Mouse (Mus musculus) CH12.LX (cell line): ENCODE data around the gene Uck2. TPM values are rescaled to one million over a fixed set of nuclear protein-coding genes. Genes with fewer than 3 reads are reported as not detected.

Experiments used
- DNase-seq: peaks from one replicate; pipeline ENCODE4 v3.0.0-alpha.2; 2013; ENCODE audit errors: extremely low read depth
- H3K27ac ChIP-seq: 2 replicates; pipeline ENCODE4 v1.5.1; 2012; ENCODE audit warnings: low read depth, mild to moderate bottlenecking, control low read depth, moderate library complexity; ENCODE audit not compliant: insufficient read depth
- H3K27me3 ChIP-seq: replicated peaks from 2 replicates; pipeline ENCODE3; 2012; ENCODE audit warnings: inconsistent platforms
- H3K36me3 ChIP-seq, 2 experiments: replicated peaks in 1 of 2; 2 replicates each; pipeline versions ENCODE3 to v1.6.1; 2012; ENCODE audit warnings: inconsistent platforms in 1 of 2, low read length in 1 of 2, mild to moderate bottlenecking in 1 of 2, mixed read lengths in 1 of 2, moderate library complexity in 1 of 2; ENCODE audit not compliant: control insufficient read depth in 1 of 2, insufficient read depth in 1 of 2
- H3K4me1 ChIP-seq, 2 experiments: 2 replicates each; pipeline ENCODE4 v1.6.1; 2012; ENCODE audit warnings: inconsistent platforms in 1 of 2, moderate library complexity in 1 of 2; ENCODE audit not compliant: insufficient read depth in 2 of 2, control insufficient read depth in 1 of 2
- H3K4me2 ChIP-seq: 2 replicates; pipeline ENCODE4 v1.6.1; 2012; ENCODE audit warnings: low read depth, mild to moderate bottlenecking, control low read depth; ENCODE audit not compliant: poor library complexity, insufficient read depth, severe bottlenecking
- H3K4me3 ChIP-seq, 3 experiments: fragments of 150-350 bp in 1 of 3; sonication (generic) in 1 of 3; replicated peaks in 1 of 3; 2 replicates each; pipeline versions ENCODE3 to v1.5.1; 2011 to 2012; ENCODE audit warnings: low read depth in 2 of 3, low read length in 2 of 3, mild to moderate bottlenecking in 2 of 3, moderate library complexity in 2 of 3, control low read depth in 1 of 3, improper control_type of control experiment in 1 of 3, inconsistent platforms in 1 of 3, mixed read lengths in 1 of 3; ENCODE audit not compliant: poor library complexity in 1 of 3
- H3K79me2 ChIP-seq: replicated peaks from 2 replicates; pipeline ENCODE4 v1.6.1; 2012; ENCODE audit warnings: mild to moderate bottlenecking, moderate library complexity; ENCODE audit not compliant: control insufficient read depth, poor library complexity, insufficient read depth, severe bottlenecking; ENCODE audit errors: extremely low read depth
- H3K9ac ChIP-seq: 2 replicates; pipeline ENCODE4 v1.6.1; 2012; ENCODE audit warnings: low read depth, mild to moderate bottlenecking, control low read depth, moderate library complexity; ENCODE audit not compliant: insufficient read depth
- H3K9me3 ChIP-seq: replicated peaks from 2 replicates; pipeline ENCODE3; 2012; ENCODE audit warnings: low read length, inconsistent platforms, mixed read lengths
- BHLHE40 ChIP-seq: IDR thresholded peaks from 2 replicates; pipeline ENCODE4 v1.6.1; 2011; ENCODE audit warnings: mild to moderate bottlenecking, low read depth, low read length, improper control_type of control experiment
- CHD1 ChIP-seq: IDR thresholded peaks from 2 replicates; pipeline ENCODE4 v1.6.1; 2012; ENCODE audit warnings: low read depth, low read length, improper control_type of control experiment, inconsistent platforms
- CHD2 ChIP-seq: IDR thresholded peaks from 2 replicates; pipeline ENCODE4 v1.6.1; 2011; ENCODE audit warnings: low read length, improper control_type of control experiment
- E2F4 ChIP-seq: IDR thresholded peaks from 2 replicates; pipeline ENCODE4 v1.6.1; 2011; ENCODE audit warnings: low read depth, low read length, improper control_type of control experiment; ENCODE audit not compliant: insufficient replicate concordance
- ELF1 ChIP-seq: IDR thresholded peaks from 2 replicates; pipeline ENCODE4 v1.6.1; 2014; ENCODE audit warnings: low read depth, mild to moderate bottlenecking, inconsistent platforms, low read length, improper control_type of control experiment
- ETS1 ChIP-seq: conservative IDR thresholded peaks from 2 replicates; pipeline ENCODE4 v1.6.1; 2012; ENCODE audit warnings: low read depth, mild to moderate bottlenecking, inconsistent platforms, low read length, improper control_type of control experiment, moderate library complexity
- GABPA ChIP-seq: IDR thresholded peaks from 2 replicates; pipeline ENCODE4 v1.6.1; 2012; ENCODE audit warnings: low read depth, low read length, improper control_type of control experiment, inconsistent platforms; ENCODE audit not compliant: insufficient replicate concordance
- HCFC1 ChIP-seq: IDR thresholded peaks from 2 replicates; pipeline ENCODE4 v1.6.1; 2012; ENCODE audit warnings: low read depth, mild to moderate bottlenecking, inconsistent platforms, low read length, improper control_type of control experiment
- IRF4 ChIP-seq: IDR thresholded peaks from 2 replicates; pipeline ENCODE4 v1.6.1; 2014; ENCODE audit warnings: low read depth, mild to moderate bottlenecking, inconsistent platforms, low read length, improper control_type of control experiment
- JUN ChIP-seq: IDR thresholded peaks from 2 replicates; pipeline ENCODE4 v1.6.1; 2011; ENCODE audit warnings: low read depth, mild to moderate bottlenecking, low read length, improper control_type of control experiment, moderate library complexity; ENCODE audit not compliant: insufficient read depth
- JUND ChIP-seq: conservative IDR thresholded peaks from 2 replicates; pipeline ENCODE4 v1.6.1; 2011; ENCODE audit warnings: low read depth, low read length, improper control_type of control experiment
- MAFK ChIP-seq: IDR thresholded peaks from 2 replicates; pipeline ENCODE4 v1.6.1; 2011; ENCODE audit warnings: low read length, improper control_type of control experiment; ENCODE audit not compliant: insufficient replicate concordance
- MAX ChIP-seq: IDR thresholded peaks from 2 replicates; pipeline ENCODE4 v1.6.1; 2011; ENCODE audit warnings: low read length, improper control_type of control experiment
- MEF2A ChIP-seq: IDR thresholded peaks from 2 replicates; pipeline ENCODE4 v1.6.1; 2014; ENCODE audit warnings: low read depth, mild to moderate bottlenecking, inconsistent platforms, low read length, improper control_type of control experiment, borderline replicate concordance
- MXI1 ChIP-seq: IDR thresholded peaks from 2 replicates; pipeline ENCODE4 v1.6.1; 2011; ENCODE audit warnings: mild to moderate bottlenecking, low read depth, low read length, improper control_type of control experiment
- NELFE ChIP-seq: IDR thresholded peaks from 2 replicates; pipeline ENCODE4 v1.6.1; 2011; ENCODE audit warnings: low read depth, low read length, improper control_type of control experiment
- PAX5 ChIP-seq: IDR thresholded peaks from 2 replicates; pipeline ENCODE4 v1.6.1; 2012; ENCODE audit warnings: low read length, inconsistent platforms, mixed read lengths
- POLR2A ChIP-seq: IDR thresholded peaks from 2 replicates; pipeline ENCODE4 v1.6.1; 2011; ENCODE audit warnings: low read depth, mild to moderate bottlenecking, improper control_type of control experiment, low read length
- POLR2AphosphoS2 ChIP-seq: IDR thresholded peaks from 2 replicates; pipeline ENCODE4 v1.6.1; 2011; ENCODE audit warnings: low read depth, low read length, improper control_type of control experiment
- RAD21 ChIP-seq: IDR thresholded peaks from 2 replicates; pipeline ENCODE4 v1.6.1; 2011; ENCODE audit warnings: low read depth, mild to moderate bottlenecking, low read length, improper control_type of control experiment, moderate library complexity
- RCOR1 ChIP-seq: conservative IDR thresholded peaks from 2 replicates; pipeline ENCODE4 v1.6.1; 2012; ENCODE audit warnings: low read depth, mild to moderate bottlenecking, inconsistent platforms, low read length, improper control_type of control experiment
- SIN3A ChIP-seq: IDR thresholded peaks from 2 replicates; pipeline ENCODE4 v1.6.1; 2012; ENCODE audit warnings: low read length, improper control_type of control experiment, inconsistent platforms
- TBP ChIP-seq: conservative IDR thresholded peaks from 2 replicates; pipeline ENCODE4 v1.6.1; 2011; ENCODE audit warnings: low read depth, low read length, improper control_type of control experiment
- TCF12 ChIP-seq: IDR thresholded peaks from 2 replicates; pipeline ENCODE4 v1.6.1; 2014; ENCODE audit warnings: low read depth, mild to moderate bottlenecking, inconsistent platforms, low read length, improper control_type of control experiment
- UBTF ChIP-seq: IDR thresholded peaks from 2 replicates; pipeline ENCODE4 v1.6.1; 2012; ENCODE audit warnings: low read depth, mild to moderate bottlenecking, inconsistent platforms, low read length, improper control_type of control experiment, moderate library complexity
- USF1 ChIP-seq: IDR thresholded peaks from 2 replicates; pipeline ENCODE4 v1.6.1; 2014; ENCODE audit warnings: low read depth, mild to moderate bottlenecking, inconsistent platforms, low read length, improper control_type of control experiment
- USF2 ChIP-seq: conservative IDR thresholded peaks from 2 replicates; pipeline ENCODE4 v1.6.1; 2011; ENCODE audit warnings: low read depth, low read length, improper control_type of control experiment
- ZNF384 ChIP-seq: IDR thresholded peaks from 2 replicates; pipeline ENCODE4 v1.6.1; 2012; ENCODE audit warnings: low read depth, low read length, improper control_type of control experiment, inconsistent platforms
- dilution Hi-C: fragments of 300-500 bp; cut with MboI; formaldehyde crosslinking; loops from 2 replicates; pipeline ENCODE4 v1.14.3; 2020; ENCODE audit warnings: low sequenced_read_pairs; ENCODE audit not compliant: extremely low pct_unique_long_range_greater_than_20kb, extremely low pct_ligation_motif_present
- in situ Hi-C: fragments of 300-500 bp; cut with MboI; formaldehyde crosslinking; loops from 3 replicates; pipeline ENCODE4 v1.14.3; 2019; ENCODE audit warnings: low sequenced_read_pairs, low pct_ligation_motif_present, low pct_unique_long_range_greater_than_20kb, mixed read lengths
- polyA plus RNA-seq: library from polyadenylated mRNA; unstranded; fragments of >175 nt; gene quantifications from 2 replicates; pipeline ENCODE4 v1.2.1, GENCODE M21; 2012; ENCODE audit warnings: low read depth; ENCODE audit not compliant: insufficient read length
- total RNA-seq, 2 experiments: library from RNA; depleted of rRNA; stranded (reverse); fragments of 300-350 nt in 1 of 2; fragments of >200 nt in 1 of 2; gene quantifications; 2 replicates each; pipeline ENCODE4 v1.2.3; 2012 to 2014

Gene Uck2
- total and polyA plus RNA-seq, 3 experiments: 235 to 392 (median 363) TPM

GRCm38 (mm10) chr1:167312367-167312766 lies 27.2 kb upstream of the Uck2 start:
- in situ Hi-C loops: no loop called here
- Histone ChIP-seq H3K4me1 (peaks cover 0 to 19% of the 10 kb centered on the region in 2 experiments; a peak in 2 of 4 replicates), H3K9ac (no peak overlapping the region), H3K4me3 (no peak overlapping the region), H3K4me2 (no peak overlapping the region), H3K27ac (no peak overlapping the region), H3K27me3 (no peaks in the 10 kb centered on the region), H3K9me3 (no peaks in the 10 kb centered on the region), H3K36me3 (peaks cover 9 to 45% of the 10 kb centered on the region in 2 experiments), H3K79me2 (peaks cover 8% of the 10 kb centered on the region)
- DNase-seq: no peak
- dilution Hi-C loops: no loop called here
- TF ChIP-seq ZNF384 (no peak), RCOR1 (no peak), CHD1 (no peak), CHD2 (no peak), TCF12 (no peak), ETS1 (no peak), GABPA (no peak), JUN (no peak), PAX5 (no peak), MAX (no peak), POLR2AphosphoS2 (no peak), HCFC1 (no peak), E2F4 (no peak), ELF1 (no peak), UBTF (no peak)

GRCm38 (mm10) chr1:167308261-167309054 lies 23.3 kb upstream of the Uck2 start, which contains the start of gene Tmco1:
Gene Tmco1, plus strand, starts transcription at chr1:167308378.
- H3K27me3 ChIP-seq: no peaks in the 10 kb centered on the region
- H3K4me1 ChIP-seq: peaks cover 0 to 30% of the 10 kb centered on the region in 2 experiments; a peak in 2 of 4 replicates
- dilution Hi-C loops (no loop called here), in situ Hi-C loops (no loop called here)
- H3K9ac ChIP-seq: peak within 1 kb of the TSS; percentile 99
- peaks cover 3 to 26% of the 10 kb centered on the region in 2 experiments for H3K36me3 ChIP-seq
- DNase-seq: peak; percentile 96
- no peaks in the 10 kb centered on the region for H3K9me3 ChIP-seq
- peak within 1 kb of the TSS; percentile 92 to 99 (median 97) for H3K4me3 ChIP-seq
- H3K79me2 ChIP-seq: peaks cover 8% of the 10 kb centered on the region
- peak within 1 kb of the TSS; percentile 73 for H3K27ac ChIP-seq
- H3K4me2 ChIP-seq: peak within 1 kb of the TSS; percentile 97
- TF ChIP-seq USF2: no peak
- no peak for TF ChIP-seq ETS1
- TF ChIP-seq MAX: peak; percentile 79
- TF ChIP-seq MXI1: peak; percentile 93
- peak; percentile 100 for TF ChIP-seq CHD2
- TF ChIP-seq JUND: no peak
- TF ChIP-seq RCOR1: 0 out of 2 replicates have a peak, but pooled peaks have one; percentile 50
- no peak for TF ChIP-seq RAD21
- TF ChIP-seq HCFC1: peak; percentile 97
- peak; percentile 97 for TF ChIP-seq SIN3A
- peak; percentile 97 for TF ChIP-seq ELF1
- peak; percentile 66; the same call in 1 of the 2 replicates for TF ChIP-seq MEF2A
- no peak for TF ChIP-seq ZNF384
- TF ChIP-seq E2F4: peak; percentile 92; the same call in 1 of the 2 replicates
- peak; percentile 96 for TF ChIP-seq POLR2A
- TF ChIP-seq UBTF: 0 out of 2 replicates have a peak, but pooled peaks have one; percentile 52
- peak; percentile 50; the same call in 1 of the 2 replicates for TF ChIP-seq GABPA
- peak; percentile 92 for TF ChIP-seq NELFE
- TF ChIP-seq TCF12: peak; percentile 98
- no peak for TF ChIP-seq BHLHE40
- peak; percentile 38; the same call in 1 of the 2 replicates for TF ChIP-seq POLR2AphosphoS2
- TF ChIP-seq IRF4: peak; percentile 61; the same call in 1 of the 2 replicates
- no peak for TF ChIP-seq PAX5
- no peak for TF ChIP-seq USF1
- TF ChIP-seq TBP: peak; percentile 66
- TF ChIP-seq MAFK: no peak
